Mouse (Mus musculus) lung, adult 2 months (tissue): ENCODE results near the gene Fbxo11.

Source experiments
- CTCF ChIP-seq: fragments of 200-500 bp; IDR thresholded peaks from 2 replicates; pipeline ENCODE4 v1.5.1; 2011; ENCODE audit warnings: mild to moderate bottlenecking, low read length, control low read depth; ENCODE audit not compliant: insufficient read depth
- POLR2A ChIP-seq: fragments of 200-500 bp; IDR thresholded peaks from 2 replicates; pipeline ENCODE4 v1.6.1; 2011; ENCODE audit warnings: low read depth, mild to moderate bottlenecking, control low read depth, low read length, borderline replicate concordance; ENCODE audit errors: extremely low read depth

- TF ChIP-seq CTCF (no peak), POLR2A (no peak)
Observed at GRCm38 (mm10) chr17:87984440-87985214, 80.5 kb downstream of the Fbxo11 start.
